Mouse (Mus musculus) lung, embryonic 16.5 days (tissue): ENCODE results near the gene Sema4c. TPM values are rescaled to one million over a fixed set of nuclear protein-coding genes. Genes with fewer than 3 reads are reported as not detected.

Experiments used
- ATAC-seq: fragments of 200-750 bp; cut with Nextera tagmentation; 2 replicates; pipeline ENCODE4 v1.8.0; 2017; ENCODE audit warnings: low read depth, mild to moderate bottlenecking, moderate library complexity
- H3K27ac ChIP-seq: fragments of 300-500 bp; sonication (generic); 2 replicates; pipeline ENCODE4 v1.5.1; 2014; ENCODE audit warnings: mild to moderate bottlenecking, control low read depth, low read length
- H3K27me3 ChIP-seq: fragments of 300-500 bp; sonication (generic); 2 replicates; pipeline ENCODE4 v1.6.1; 2014; ENCODE audit warnings: low read depth, low read length, mixed read lengths; ENCODE audit not compliant: control insufficient read depth, insufficient read depth
- H3K36me3 ChIP-seq: fragments of 300-500 bp; sonication (generic); 2 replicates; pipeline ENCODE4 v1.6.1; 2014; ENCODE audit warnings: low read length; ENCODE audit not compliant: control insufficient read depth, insufficient read depth
- H3K4me1 ChIP-seq: fragments of 300-500 bp; sonication (generic); replicated peaks from 2 replicates; pipeline ENCODE4 v1.6.1; 2014; ENCODE audit warnings: low read length, mixed read lengths; ENCODE audit not compliant: control insufficient read depth, insufficient read depth
- H3K4me2 ChIP-seq: fragments of 300-500 bp; sonication (generic); 2 replicates; pipeline ENCODE4 v1.6.1; 2014; ENCODE audit warnings: low read depth, low read length, control low read depth
- H3K4me3 ChIP-seq: fragments of 300-500 bp; sonication (generic); 2 replicates; pipeline ENCODE4 v1.5.1; 2014; ENCODE audit warnings: mild to moderate bottlenecking, low read length, control low read depth
- H3K9ac ChIP-seq: fragments of 300-500 bp; sonication (generic); 2 replicates; pipeline ENCODE4 v1.6.1; 2014; ENCODE audit warnings: low read length, control low read depth
- H3K9me3 ChIP-seq: fragments of 300-500 bp; sonication (generic); 2 replicates; pipeline ENCODE4 v1.6.1; 2016; ENCODE audit warnings: low read length; ENCODE audit not compliant: control insufficient read depth
- WGBS: fragments of 180-500 bp; shearing (Covaris S2); extraction: QIAGEN DNeasy Blood & Tissue Kit; methylation state at CpG from one replicate; pipeline ENCODE4 v1.1.7; 2014; 5-methylcytosine and 5-hydroxymethylcytosine counted together
- microRNA-seq: library from miRNA; unstranded; fragments of <30 nt; microRNA quantifications from one replicate; pipeline ENCODE4, GENCODE M21; 2016
- polyA plus RNA-seq: library from polyadenylated mRNA; unstranded; fragments of >200 nt; fragmentation: Nextera tagmentation; extraction: Ambion mirVana; gene quantifications from 2 replicates; pipeline ENCODE4 v1.2.1, GENCODE M21; 2015

The Sema4c gene
- polyA plus RNA-seq, 1 experiment from 2014 or later: 14.8 TPM

DNA sequence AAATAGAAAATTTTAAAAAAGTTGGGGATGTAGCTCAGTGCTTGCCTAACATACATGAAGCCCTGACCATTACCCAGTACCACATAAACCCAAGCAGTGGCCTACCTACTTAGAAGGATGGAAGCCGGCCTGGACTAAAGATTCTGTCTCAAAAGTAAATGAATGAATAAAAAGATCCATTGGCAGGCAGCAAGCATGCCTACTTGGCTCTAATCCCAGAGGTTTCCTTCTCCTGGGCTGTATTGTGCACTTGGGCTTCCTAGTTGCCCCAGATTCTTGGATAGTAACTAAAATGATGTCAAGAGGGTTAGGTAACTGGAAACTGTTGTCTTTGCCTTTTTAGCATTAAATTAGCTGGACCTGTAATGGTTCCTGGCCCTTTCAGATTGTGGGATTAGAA, 44.8 kb downstream of the Sema4c start:
- Histone ChIP-seq H3K4me3 (peak overlapping the region; percentile 90), H3K36me3 (no peaks in the 10 kb centered on the region), H3K4me2 (peak overlapping the region; percentile 83), H3K9me3 (no peaks in the 10 kb centered on the region), H3K9ac (peak overlapping the region; percentile 13), H3K27ac (no peak overlapping the region), H3K4me1 (peaks cover 21% of the 10 kb centered on the region), H3K27me3 (no peaks in the 10 kb centered on the region)
- 0% methylated on average over 1 of the region's 1 CpGs for WGBS
- no peak for ATAC-seq

DNA sequence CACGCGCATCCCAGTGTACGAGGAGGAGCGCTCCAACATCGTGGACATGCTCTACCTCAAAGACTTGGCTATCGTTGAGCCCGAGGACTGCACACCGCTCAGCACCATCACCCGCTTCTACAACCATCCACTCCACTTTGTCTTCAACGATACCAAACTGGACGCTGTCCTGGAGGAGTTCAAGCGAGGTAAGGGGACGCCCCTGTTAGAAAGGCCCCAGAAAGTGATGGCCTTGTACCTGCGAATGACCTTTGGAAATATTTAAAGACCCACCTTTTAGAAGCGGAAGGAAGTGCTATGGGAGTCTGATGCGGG, 45.2 kb downstream of the Sema4c start:
- peak overlapping the region; percentile 90 for H3K4me3 ChIP-seq
- H3K4me1 ChIP-seq: peaks cover 21% of the 10 kb centered on the region
- ATAC-seq: no peak
- H3K27me3 ChIP-seq: no peaks in the 10 kb centered on the region
- H3K4me2 ChIP-seq: peak overlapping the region; percentile 83
- under 1% methylated on average over 16 of the region's 16 CpGs for WGBS
- no peaks in the 10 kb centered on the region for H3K9me3 ChIP-seq
- H3K9ac ChIP-seq: peak overlapping the region; percentile 86
- H3K36me3 ChIP-seq: no peaks in the 10 kb centered on the region
- no peak overlapping the region for H3K27ac ChIP-seq

DNA sequence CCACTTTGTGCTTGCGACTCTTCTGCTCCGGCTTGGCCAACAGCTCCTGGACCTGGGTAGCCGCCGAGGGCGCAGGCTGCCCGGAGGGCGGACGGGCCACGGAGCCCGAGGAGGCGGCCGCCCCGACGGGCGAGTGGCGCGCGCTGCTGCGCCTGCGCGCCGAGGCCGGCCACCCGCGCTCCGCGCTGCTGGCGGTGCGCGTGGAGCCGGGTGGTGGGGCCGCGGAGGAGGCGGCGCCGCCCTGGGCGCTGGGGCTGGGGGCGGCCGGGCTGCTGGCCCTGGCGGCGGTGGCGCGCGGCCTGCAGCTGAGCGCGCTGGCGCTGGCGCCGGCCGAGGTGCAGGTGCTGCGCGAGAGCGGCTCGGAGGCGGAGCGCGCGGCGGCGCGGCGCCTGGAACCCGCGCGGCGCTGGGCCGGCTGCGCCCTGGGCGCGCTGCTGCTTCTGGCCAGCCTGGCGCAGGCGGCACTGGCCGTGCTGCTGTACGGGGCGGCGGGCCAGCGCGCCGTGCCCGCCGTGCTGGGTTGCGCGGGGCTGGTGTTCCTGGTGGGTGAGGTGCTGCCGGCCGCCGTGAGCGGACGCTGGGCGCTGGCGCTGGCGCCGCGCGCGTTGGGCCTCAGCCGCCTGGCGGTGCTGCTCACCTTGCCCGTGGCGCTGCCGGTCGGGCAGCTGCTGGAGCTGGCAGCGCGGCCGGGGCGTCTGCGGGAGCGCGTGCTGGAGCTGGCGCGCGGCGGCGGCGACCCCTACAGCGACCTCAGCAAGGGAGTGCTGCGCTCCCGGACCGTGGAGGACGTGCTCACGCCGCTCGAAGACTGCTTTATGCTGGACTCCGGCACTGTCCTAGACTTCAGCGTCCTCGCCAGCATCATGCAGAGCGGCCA, 45.8 kb downstream of the Sema4c start:
- peak; percentile 61 for ATAC-seq

DNA sequence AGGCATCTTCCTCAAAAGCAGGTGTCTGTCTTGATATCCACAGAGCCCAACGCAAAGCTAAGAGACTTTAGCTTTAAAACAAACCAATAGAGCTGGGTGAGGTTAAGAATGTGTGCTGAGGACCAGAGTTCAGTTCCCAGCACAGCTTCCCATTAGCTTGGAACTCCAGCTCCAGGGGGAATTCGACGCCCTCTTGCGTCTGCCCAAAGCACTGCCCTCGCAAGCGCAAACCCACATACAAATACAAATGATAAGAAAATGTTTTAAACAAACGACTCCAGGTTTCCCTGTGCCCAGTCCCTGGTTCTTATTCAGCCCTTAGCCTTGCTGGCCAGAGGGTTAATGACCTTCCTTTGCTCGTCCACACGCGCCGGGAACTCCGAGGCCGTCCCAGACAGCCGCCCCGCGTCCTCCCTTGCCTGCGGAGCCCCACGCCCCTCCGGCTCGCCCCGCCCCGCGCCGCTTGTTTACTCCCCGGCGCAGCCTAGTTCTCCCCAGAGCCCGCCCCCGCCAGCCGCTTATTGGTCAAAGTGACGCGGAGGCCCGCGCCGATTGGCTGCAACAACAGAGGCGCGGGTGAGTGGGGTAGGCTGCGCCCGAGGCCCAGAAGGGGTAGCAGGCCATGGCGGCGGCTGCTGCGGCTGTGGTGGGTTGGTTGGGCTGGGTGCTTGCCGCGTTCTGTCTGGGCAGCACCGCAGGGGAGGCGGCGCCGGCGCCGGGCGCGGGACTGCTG, 46.7 kb downstream of the Sema4c start, which contains the start of gene Cnnm3:
Gene Cnnm3, plus strand, starts transcription at position 579 of the 733 bp plus-strand sequence.
- 1% methylated on average over 50 of the region's 51 CpGs for WGBS
- H3K4me2 ChIP-seq: peak within 1 kb of the TSS; percentile 83
- H3K36me3 ChIP-seq: no peaks in the 10 kb centered on the region
- H3K4me3 ChIP-seq: peak within 1 kb of the TSS; percentile 90
- peak within 1 kb of the TSS; percentile 97 for H3K27ac ChIP-seq
- H3K27me3 ChIP-seq: no peaks in the 10 kb centered on the region
- peak; percentile 99 for ATAC-seq
- no peaks in the 10 kb centered on the region for H3K9me3 ChIP-seq
- H3K4me1 ChIP-seq: peaks cover 21% of the 10 kb centered on the region
- peak within 1 kb of the TSS; percentile 86 for H3K9ac ChIP-seq

More for the DNA sequence above, 45.8 kb downstream of the Sema4c start:
- H3K4me3 ChIP-seq: peak overlapping the region; percentile 90
- peak overlapping the region; percentile 86 for H3K9ac ChIP-seq
- no peaks in the 10 kb centered on the region for H3K36me3 ChIP-seq
- H3K27me3 ChIP-seq: no peaks in the 10 kb centered on the region
- peak overlapping the region; percentile 97 for H3K27ac ChIP-seq
- peak overlapping the region; percentile 83 for H3K4me2 ChIP-seq
- no peaks in the 10 kb centered on the region for H3K9me3 ChIP-seq
- 0% methylated on average over 55 of the region's 126 CpGs for WGBS
- peaks cover 21% of the 10 kb centered on the region for H3K4me1 ChIP-seq

DNA sequence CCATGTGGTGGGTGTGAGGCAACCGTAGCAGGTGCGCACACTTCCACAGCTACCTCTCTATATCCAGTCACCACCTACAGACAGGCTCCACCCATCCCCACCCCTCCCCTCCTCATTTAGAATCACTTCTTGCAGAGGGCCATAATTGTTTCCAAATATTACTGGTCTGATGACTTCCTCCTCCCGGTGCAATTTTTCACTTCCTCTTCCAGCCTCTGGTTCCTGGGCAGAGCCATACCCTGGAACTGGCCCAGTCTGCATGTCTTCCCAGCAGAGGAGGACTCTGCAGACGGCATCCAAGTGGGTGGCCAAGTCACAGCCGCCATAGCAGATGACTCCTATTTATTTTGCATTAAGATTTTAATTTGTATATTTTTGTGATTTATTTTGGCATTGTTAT, 49.9 kb downstream of the Sema4c start:
- H3K4me2 ChIP-seq: no peak overlapping the region
- H3K9me3 ChIP-seq: no peaks in the 10 kb centered on the region
- WGBS: 67% methylated on average over 5 of the region's 5 CpGs
- no peak overlapping the region for H3K27ac ChIP-seq
- ATAC-seq: no peak
- H3K27me3 ChIP-seq: no peaks in the 10 kb centered on the region
- peaks cover 4% of the 10 kb centered on the region for H3K4me1 ChIP-seq
- peaks cover 2% of the 10 kb centered on the region; the same call in 1 of the 2 replicates for H3K36me3 ChIP-seq
- H3K9ac ChIP-seq: no peak overlapping the region
- H3K4me3 ChIP-seq: no peak overlapping the region

DNA sequence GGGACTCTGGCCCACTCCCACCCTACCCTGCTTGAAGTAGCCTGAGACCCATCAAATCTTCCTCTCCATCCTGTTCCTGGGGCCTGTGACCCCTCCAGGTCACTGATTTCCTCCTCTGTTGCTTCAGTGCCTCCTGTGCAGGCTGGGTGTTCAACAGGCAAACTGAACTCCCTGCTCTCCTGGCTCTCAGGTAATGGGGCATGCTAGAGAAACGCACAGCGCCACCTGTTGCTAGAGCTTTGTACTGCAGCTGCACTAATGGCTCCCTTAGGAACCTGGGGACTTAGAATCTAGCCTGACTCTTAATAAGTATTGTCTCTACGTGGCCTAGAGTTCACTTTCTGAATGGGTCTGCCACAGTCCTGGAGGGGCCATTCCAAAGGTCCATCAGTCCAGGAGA, 56.9 kb downstream of the Sema4c start:
- ATAC-seq: peak; percentile 48; the same call in 1 of the 2 replicates
- H3K4me1 ChIP-seq: no peaks in the 10 kb centered on the region
- WGBS: 10% methylated on average over 3 of the region's 3 CpGs

More for the DNA sequence above, 56.9 kb downstream of the Sema4c start:
- no peak overlapping the region for H3K27ac ChIP-seq
- H3K9ac ChIP-seq: no peak overlapping the region
- no peak overlapping the region for H3K4me2 ChIP-seq
- no peak overlapping the region for H3K4me3 ChIP-seq
- peaks cover 4% of the 10 kb centered on the region; the same call in 1 of the 2 replicates for H3K36me3 ChIP-seq
- no peaks in the 10 kb centered on the region for H3K27me3 ChIP-seq
- H3K9me3 ChIP-seq: no peaks in the 10 kb centered on the region

Small RNAs within 50 kb of the gene (microRNA-seq; reads per million reads assigned to microRNA genes)
- not detected for gene Gm47280

Other genes starting within 250 kb of the Sema4c start
- 40.8 and 42.9 TPM in 2 replicates for gene Kansl3, start 189.2 kb downstream of the Sema4c start, polyA plus RNA-seq
- 0.88 and 1.1 TPM in 2 replicates for gene Fer1l5, start 186.1 kb downstream of the Sema4c start, polyA plus RNA-seq
- 45.6 and 48.5 TPM in 2 replicates for gene Lman2l, start 113.1 kb downstream of the Sema4c start, polyA plus RNA-seq
- gene Cnnm4, start 86.7 kb downstream of the Sema4c start, polyA plus RNA-seq: 12.3 and 13.0 TPM in 2 replicates
- 3.5 and 4.4 TPM in 2 replicates for gene Cnnm3, start 46.5 kb downstream of the Sema4c start, polyA plus RNA-seq
- gene Ankrd23, start 21.5 kb downstream of the Sema4c start, polyA plus RNA-seq: 17.9 and 20.0 TPM in 2 replicates
- 0.29 TPM in 1 of 2 replicates, not detected in the other for gene Gm42417, start 18.9 kb downstream of the Sema4c start, polyA plus RNA-seq
- gene Ankrd39, start 10.9 kb downstream of the Sema4c start, polyA plus RNA-seq: 23.3 and 26.2 TPM in 2 replicates
- 4.4 and 5.5 TPM in 2 replicates for gene Fam178b, start 124.8 kb upstream of the Sema4c start, polyA plus RNA-seq
- 514 and 543 TPM in 2 replicates for gene Cox5b, start 133.1 kb upstream of the Sema4c start, polyA plus RNA-seq
- not detected in 2 replicates for gene 4933424G06Rik, start 151.8 kb upstream of the Sema4c start, polyA plus RNA-seq
- 90.0 and 93.1 TPM in 2 replicates for gene Actr1b, start 156.1 kb upstream of the Sema4c start, polyA plus RNA-seq
- gene Zap70, start 203.4 kb upstream of the Sema4c start, polyA plus RNA-seq: 1.5 and 1.9 TPM in 2 replicates